Mouse (Mus musculus) embryonic fibroblast, embryonic 13.5 days (primary cell): ENCODE data around the gene Polr3c.

ENCODE experiments used
- CTCF ChIP-seq: IDR thresholded peaks from 2 replicates; pipeline ENCODE4 v1.5.1; 2011; ENCODE audit warnings: mild to moderate bottlenecking, control low read depth, low read length, moderate library complexity, borderline replicate concordance; ENCODE audit not compliant: insufficient read depth
- POLR2A ChIP-seq: IDR thresholded peaks from 2 replicates; pipeline ENCODE4 v1.6.1; 2011; ENCODE audit warnings: low read depth, mild to moderate bottlenecking, control low read depth, low read length, moderate library complexity

DNA sequence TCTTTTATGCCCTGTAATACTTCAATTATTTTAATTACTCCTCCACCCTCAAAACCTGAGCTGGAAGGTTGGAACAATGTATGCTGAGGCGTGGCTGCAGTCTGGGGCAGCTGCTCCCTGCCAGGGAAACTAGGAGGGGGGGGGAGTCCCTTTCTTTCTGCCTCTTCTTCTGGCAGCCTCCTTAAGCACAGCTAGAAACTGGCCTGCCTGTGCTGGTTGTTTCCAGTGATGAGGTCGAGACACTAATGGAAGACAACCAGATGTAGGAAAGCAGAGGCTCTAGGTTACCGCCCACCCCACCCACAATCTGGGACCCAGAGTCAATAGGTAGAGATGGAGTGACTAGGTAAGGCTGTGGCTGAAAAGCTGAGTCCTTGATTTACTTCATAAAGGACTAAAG lies 51.7 kb downstream of the Polr3c start:
- TF ChIP-seq POLR2A: no peak
- no peak for TF ChIP-seq CTCF
